Mouse (Mus musculus): ENCODE results near the gene Mxra8. TPM values are rescaled to one million over a fixed set of nuclear protein-coding genes. Genes with fewer than 3 reads are reported as not detected.

The Mxra8 gene
- 53.6 and 63.9 TPM in 2 replicates for polyA plus RNA-seq (2012; rRNA removed)

DNA sequence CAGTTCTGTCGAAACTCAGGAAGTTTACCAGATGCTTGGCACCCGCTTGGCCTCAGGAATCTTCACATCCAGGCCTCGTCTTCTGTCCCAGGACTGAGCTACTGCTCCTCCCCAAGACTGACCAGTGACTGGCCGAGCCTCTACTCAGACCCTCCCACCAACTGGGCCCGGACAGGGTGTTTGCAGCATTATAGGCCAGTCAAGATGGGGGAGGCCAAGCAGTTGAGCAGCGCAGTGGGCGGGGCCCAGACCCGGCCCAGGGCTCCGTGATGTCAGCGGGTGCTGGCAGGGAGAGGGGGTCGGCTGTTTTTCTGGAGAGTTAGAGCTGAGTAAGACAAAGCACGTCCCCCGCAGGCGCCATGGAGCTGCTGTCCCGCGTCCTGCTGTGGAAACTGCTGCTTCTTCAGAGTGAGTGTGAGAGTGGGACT, at the start of gene Mxra8:
Gene Mxra8 (plus strand): TSS at position 198 of the 428 bp plus-strand sequence.

GRCm38 (mm10) chr4:155790021-155790489, 49.4 kb upstream of the Mxra8 start, which contains the start of gene Ankrd65:
Gene Ankrd65 (plus strand): TSS chr4:155790439.

GRCm38 (mm10) chr4:155802741-155803339, 36.6 kb upstream of the Mxra8 start, which contains the start of gene Mrpl20:
Gene Mrpl20 (plus strand): TSS chr4:155802878.

GRCm38 (mm10) chr4:155811929-155812664, 27.4 kb upstream of the Mxra8 start, which contains the start of gene Ccnl2:
Gene Ccnl2 (plus strand): TSS chr4:155812489.

GRCm38 (mm10) chr4:155831205-155831766, 8.2 kb upstream of the Mxra8 start, which contains the start of gene Aurkaip1:
Gene Aurkaip1 (plus strand): TSS chr4:155831272.

GRCm38 (mm10) chr4:155846871-155847578, 7.5 kb downstream of the Mxra8 start, which contains the start of gene Dvl1:
Gene Dvl1 (plus strand): TSS chr4:155847402.

GRCm38 (mm10) chr4:155863001-155863400, 23.5 kb downstream of the Mxra8 start, which contains the start of gene Tas1r3:
Gene Tas1r3 (minus strand): TSS chr4:155863362.

DNA sequence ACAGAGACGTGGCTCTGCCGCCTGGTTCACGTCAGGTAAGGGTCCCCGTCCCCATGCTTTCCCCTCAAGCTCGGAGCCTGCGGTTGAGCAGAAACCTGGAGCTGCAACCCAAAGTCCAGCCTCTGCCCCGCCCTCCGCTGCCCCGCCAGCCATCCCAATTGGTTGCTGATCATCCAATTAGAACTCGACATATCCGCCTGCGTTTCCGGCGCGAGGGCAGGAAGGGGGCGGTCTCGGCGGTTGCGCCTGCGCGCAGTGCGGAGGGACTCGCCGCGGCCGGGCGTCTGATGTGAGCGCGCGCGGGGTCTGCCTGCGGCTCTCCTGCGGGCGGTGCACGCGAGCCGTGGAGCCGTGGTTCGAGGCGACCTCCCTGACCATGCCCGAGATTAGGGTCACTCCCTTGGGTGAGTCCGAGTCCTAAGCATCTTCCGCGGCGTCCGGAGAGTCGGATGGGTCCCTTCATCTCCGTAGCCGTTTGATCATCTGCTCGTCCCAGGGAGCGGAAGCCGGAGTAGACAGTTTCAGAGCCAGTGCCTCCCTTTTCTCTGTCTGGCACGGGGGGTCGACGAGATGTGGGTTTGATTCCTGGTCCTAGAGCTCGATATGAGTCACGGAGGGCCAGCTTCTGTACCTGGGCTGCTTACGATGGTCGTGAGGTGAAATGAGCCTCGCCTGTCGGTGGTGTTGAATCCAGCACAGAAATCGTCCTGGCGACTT, 30.0 kb downstream of the Mxra8 start, which contains the start of the genes Cptp and Ints11:
Gene Cptp (minus strand): TSS at position 124 of the 717 bp plus-strand sequence.
Gene Ints11 (plus strand): TSS at position 230 of the 717 bp plus-strand sequence.

DNA sequence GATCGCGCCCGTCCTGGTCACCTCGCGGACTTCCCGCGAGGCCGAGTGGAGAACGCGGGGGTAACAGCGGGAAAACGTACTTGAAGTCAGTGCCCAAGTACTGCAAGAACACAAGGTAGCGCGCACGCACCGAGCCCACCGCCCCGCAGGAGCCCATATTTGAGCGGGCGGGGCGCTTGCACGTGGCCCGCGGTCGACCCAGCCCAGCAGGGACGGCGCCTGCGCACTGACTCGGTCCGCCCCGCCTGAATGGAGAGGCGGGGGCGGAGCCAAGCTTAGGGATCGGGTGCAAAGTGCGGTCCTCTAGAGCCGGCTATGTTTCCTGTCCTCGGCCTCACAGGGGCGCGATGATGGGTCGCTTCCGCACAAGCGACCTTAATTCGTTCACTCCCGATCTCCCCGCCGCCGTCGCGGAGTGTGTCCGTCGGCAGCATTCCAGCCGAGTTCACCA, 52.1 kb downstream of the Mxra8 start, which contains the start of the genes Pusl1 and Acap3:
Gene Pusl1 (minus strand): TSS at position 231 of the 451 bp plus-strand sequence.
Gene Acap3 (plus strand): TSS at position 272 of the 451 bp plus-strand sequence.

Other genes starting within 250 kb of the Mxra8 start
- gene Slc35e2, start 238.3 kb upstream of the Mxra8 start, polyA plus RNA-seq (2012; rRNA removed), result 13.2 and 19.4 TPM in 2 replicates
- gene Cdk11b, start 214.8 kb upstream of the Mxra8 start, polyA plus RNA-seq (2012; rRNA removed), result 71.0 and 114 TPM in 2 replicates
- gene Gm10563, start 194.3 kb upstream of the Mxra8 start, polyA plus RNA-seq (2012; rRNA removed), result not detected in 2 replicates
- gene Mmp23, start 186.3 kb upstream of the Mxra8 start, polyA plus RNA-seq (2012; rRNA removed), result 7.0 and 14.2 TPM in 2 replicates
- gene Mib2, start 170.5 kb upstream of the Mxra8 start, polyA plus RNA-seq (2012; rRNA removed), result 42.1 and 53.8 TPM in 2 replicates
- 8.0 and 11.4 TPM in 2 replicates for gene Fndc10, start 145.3 kb upstream of the Mxra8 start, polyA plus RNA-seq (2012; rRNA removed)
- 96.3 and 117 TPM in 2 replicates for gene Ssu72, start 134.9 kb upstream of the Mxra8 start, polyA plus RNA-seq (2012; rRNA removed)
- gene Tmem240, start 104.9 kb upstream of the Mxra8 start, polyA plus RNA-seq (2012; rRNA removed), result 3.4 and 3.6 TPM in 2 replicates
- 89.8 and 102 TPM in 2 replicates for gene Atad3a, start 78.6 kb upstream of the Mxra8 start, polyA plus RNA-seq (2012; rRNA removed)
- gene Vwa1, start 65.0 kb upstream of the Mxra8 start, polyA plus RNA-seq (2012; rRNA removed), result 6.9 and 7.5 TPM in 2 replicates
- gene Tmem88b, start 53.8 kb upstream of the Mxra8 start, polyA plus RNA-seq (2012; rRNA removed), result 0.50 and 0.83 TPM in 2 replicates
- gene Ankrd65, start 49.2 kb upstream of the Mxra8 start, polyA plus RNA-seq (2012; rRNA removed), result not detected in 2 replicates
- 69.9 and 120 TPM in 2 replicates for gene Mrpl20, start 36.8 kb upstream of the Mxra8 start, polyA plus RNA-seq (2012; rRNA removed)
- gene Ccnl2, start 27.2 kb upstream of the Mxra8 start, polyA plus RNA-seq (2012; rRNA removed), result 225 and 230 TPM in 2 replicates
- 126 and 135 TPM in 2 replicates for gene Aurkaip1, start 8.4 kb upstream of the Mxra8 start, polyA plus RNA-seq (2012; rRNA removed)
- 61.8 and 67.7 TPM in 2 replicates for gene Dvl1, start 7.7 kb downstream of the Mxra8 start, polyA plus RNA-seq (2012; rRNA removed)
- gene Tas1r3, start 23.7 kb downstream of the Mxra8 start, polyA plus RNA-seq (2012; rRNA removed), result 0.34 and 0.48 TPM in 2 replicates
- gene Cptp, start 29.8 kb downstream of the Mxra8 start, polyA plus RNA-seq (2012; rRNA removed), result 8.5 and 16.8 TPM in 2 replicates
- 60.0 and 67.2 TPM in 2 replicates for gene Ints11, start 29.9 kb downstream of the Mxra8 start, polyA plus RNA-seq (2012; rRNA removed)
- 58.7 and 62.5 TPM in 2 replicates for gene Pusl1, start 52.1 kb downstream of the Mxra8 start, polyA plus RNA-seq (2012; rRNA removed)
- 44.4 and 50.6 TPM in 2 replicates for gene Acap3, start 52.1 kb downstream of the Mxra8 start, polyA plus RNA-seq (2012; rRNA removed)
- gene Ube2j2, start 104.2 kb downstream of the Mxra8 start, polyA plus RNA-seq (2012; rRNA removed), result 112 and 120 TPM in 2 replicates
- 14.8 and 17.7 TPM in 2 replicates for gene C1qtnf12, start 122.6 kb downstream of the Mxra8 start, polyA plus RNA-seq (2012; rRNA removed)
- gene B3galt6, start 153.0 kb downstream of the Mxra8 start, polyA plus RNA-seq (2012; rRNA removed), result 8.5 and 10.3 TPM in 2 replicates
- gene Sdf4, start 153.2 kb downstream of the Mxra8 start, polyA plus RNA-seq (2012; rRNA removed), result 76.6 and 90.7 TPM in 2 replicates
- 4.2 and 4.4 TPM in 2 replicates for gene Tnfrsf4, start 174.2 kb downstream of the Mxra8 start, polyA plus RNA-seq (2012; rRNA removed)
- gene Tnfrsf18, start 186.5 kb downstream of the Mxra8 start, polyA plus RNA-seq (2012; rRNA removed), result 0.06 and 0.16 TPM in 2 replicates
- 0.24 and 0.45 TPM in 2 replicates for gene Ttll10, start 219.7 kb downstream of the Mxra8 start, polyA plus RNA-seq (2012; rRNA removed)

Data from central nervous system, embryonic 11.5 days (tissue).